Mouse (Mus musculus): ENCODE measurements at regions not wholly inside any gene's neighbourhood (a gene's known extent, or its start where the extent isn't known, plus 50 kb on each side); places are given as distances from the start of the nearest gene placed in this dataset.

- Histone ChIP-seq H3K27me3 (replicated peaks; ENCODE audit: control insufficient read depth, insufficient read depth, low read length) (no peaks in the 10 kb centered on the region), H3K4me3 (ENCODE audit: low read depth, low read length) (no peak overlapping the region), H3K36me3 (ENCODE audit: control insufficient read depth, insufficient read depth, low read length) (no peaks in the 10 kb centered on the region), H3K9ac (ENCODE audit: low read depth, low read length) (no peak overlapping the region), H3K27ac (ENCODE audit: low read depth, low read length) (no peak overlapping the region), H3K4me2 (no peak overlapping the region), H3K4me1 (replicated peaks; ENCODE audit: control insufficient read depth, insufficient read depth, low read length) (peaks cover 13% of the 10 kb centered on the region), H3K9me3 (ENCODE audit: control insufficient read depth, low read length) (no peaks in the 10 kb centered on the region)
- ATAC-seq (replicated peaks; ENCODE audit: low FRiP score), result no peak
- no peak for DNase-seq (ENCODE audit: low spot score)
- WGBS, result 76% methylated on average over 6 of the region's 6 CpGs
Observed at GRCm38 (mm10) chr17:3248875-3249274, 77.5 kb upstream of the Tiam2 start.

DNA sequence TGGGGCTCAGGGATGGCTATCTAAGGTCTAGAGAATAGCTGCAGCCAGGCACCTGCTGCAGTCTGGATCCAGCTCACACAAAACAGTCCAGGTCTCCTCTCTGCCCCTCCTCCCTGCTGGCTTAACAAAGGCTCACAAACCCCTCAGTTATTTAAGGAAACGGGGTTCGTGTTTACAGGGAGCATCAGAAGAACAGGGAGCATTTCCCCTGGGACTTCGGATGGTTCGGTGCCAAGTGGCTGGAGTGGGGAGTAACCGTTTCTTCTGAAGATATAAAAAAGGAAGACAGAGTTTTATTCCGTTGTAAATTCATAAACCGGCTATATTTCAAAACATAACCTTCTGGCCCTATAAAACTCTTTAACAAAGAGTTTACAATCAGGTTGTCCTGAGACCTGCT, 77.1 kb upstream of the Tiam2 start:
- Histone ChIP-seq H3K27ac (ENCODE audit: low read depth, low read length) (no peak overlapping the region), H3K9me3 (ENCODE audit: control insufficient read depth, low read length) (no peaks in the 10 kb centered on the region), H3K4me3 (ENCODE audit: low read depth, low read length) (no peak overlapping the region), H3K36me3 (ENCODE audit: control insufficient read depth, insufficient read depth, low read length) (no peaks in the 10 kb centered on the region), H3K27me3 (replicated peaks; ENCODE audit: control insufficient read depth, insufficient read depth, low read length) (no peaks in the 10 kb centered on the region), H3K4me2 (no peak overlapping the region), H3K9ac (ENCODE audit: low read depth, low read length) (no peak overlapping the region), H3K4me1 (replicated peaks; ENCODE audit: control insufficient read depth, insufficient read depth, low read length) (peaks cover 13% of the 10 kb centered on the region)
- 85% methylated on average over 7 of the region's 7 CpGs for WGBS
- no peak for ATAC-seq (replicated peaks; ENCODE audit: low FRiP score)
- no peak for DNase-seq (ENCODE audit: low spot score)

DNA sequence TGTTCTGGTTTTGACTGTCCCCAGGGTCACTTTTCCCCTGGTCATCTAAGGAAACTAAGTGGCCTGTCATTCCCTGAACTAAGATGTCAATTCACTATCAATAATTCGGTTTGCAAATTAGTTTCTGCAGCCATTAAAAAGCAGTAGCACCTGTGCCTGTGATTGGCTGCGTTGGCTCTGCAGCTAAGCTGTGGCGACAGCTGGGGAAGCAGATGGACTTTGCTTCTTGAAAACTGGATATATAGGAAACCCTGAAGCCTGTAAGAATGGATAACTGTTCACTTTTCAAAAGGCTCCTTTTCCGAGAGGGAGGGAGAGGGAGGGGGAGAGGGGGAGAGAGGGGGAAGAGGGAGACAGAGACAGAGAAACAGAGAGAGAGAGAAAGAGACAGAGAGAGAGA, 75.2 kb upstream of the Tiam2 start:
- DNase-seq (ENCODE audit: low spot score), result no peak
- ATAC-seq (replicated peaks; ENCODE audit: low FRiP score), result no peak
- no peak overlapping the region for H3K4me3 ChIP-seq (ENCODE audit: low read depth, low read length)
- 90% methylated on average over 4 of the region's 4 CpGs for WGBS
- no peak overlapping the region for H3K9ac ChIP-seq (ENCODE audit: low read depth, low read length)
- no peaks in the 10 kb centered on the region for H3K27me3 ChIP-seq (replicated peaks; ENCODE audit: control insufficient read depth, insufficient read depth, low read length)
- H3K36me3 ChIP-seq (ENCODE audit: control insufficient read depth, insufficient read depth, low read length), result no peaks in the 10 kb centered on the region
- no peaks in the 10 kb centered on the region for H3K9me3 ChIP-seq (ENCODE audit: control insufficient read depth, low read length)
- no peak overlapping the region for H3K27ac ChIP-seq (ENCODE audit: low read depth, low read length)
- H3K4me2 ChIP-seq, result no peak overlapping the region
- H3K4me1 ChIP-seq (replicated peaks; ENCODE audit: control insufficient read depth, insufficient read depth, low read length), result peaks cover 8% of the 10 kb centered on the region

DNA sequence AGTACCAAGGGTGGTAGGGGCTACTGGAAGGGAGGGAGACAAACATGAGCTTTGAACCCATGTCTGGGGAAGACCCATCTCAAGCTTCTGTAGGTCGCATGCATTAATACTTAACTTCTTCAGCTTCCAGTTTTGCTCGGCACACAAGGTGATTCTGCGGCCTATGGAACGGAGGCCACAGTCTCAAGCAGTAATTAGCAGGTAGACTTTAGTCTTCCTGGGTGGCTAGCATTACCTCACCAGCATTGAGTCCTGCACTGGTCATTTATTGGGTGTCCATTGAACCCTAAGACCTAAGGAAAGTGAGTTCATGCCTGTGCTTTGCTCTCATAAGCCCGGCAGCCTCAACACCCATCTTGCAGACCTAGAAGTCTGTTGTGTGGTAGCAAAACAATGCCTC, 74.4 kb upstream of the Tiam2 start:
- Histone ChIP-seq H3K27ac (ENCODE audit: low read depth, low read length) (no peak overlapping the region), H3K9me3 (ENCODE audit: control insufficient read depth, low read length) (no peaks in the 10 kb centered on the region), H3K9ac (ENCODE audit: low read depth, low read length) (no peak overlapping the region), H3K27me3 (replicated peaks; ENCODE audit: control insufficient read depth, insufficient read depth, low read length) (no peaks in the 10 kb centered on the region), H3K4me1 (replicated peaks; ENCODE audit: control insufficient read depth, insufficient read depth, low read length) (peaks cover under 1% of the 10 kb centered on the region; the same call in 1 of the 2 replicates), H3K4me3 (ENCODE audit: low read depth, low read length) (no peak overlapping the region), H3K36me3 (ENCODE audit: control insufficient read depth, insufficient read depth, low read length) (no peaks in the 10 kb centered on the region), H3K4me2 (no peak overlapping the region)
- no peak for ATAC-seq (replicated peaks; ENCODE audit: low FRiP score)
- DNase-seq (ENCODE audit: low spot score), result no peak
- 91% methylated on average over 5 of the region's 5 CpGs for WGBS

GRCm38 (mm10) chr17:3253508-3254176, 72.7 kb upstream of the Tiam2 start:
- 88% methylated on average over 10 of the region's 10 CpGs for WGBS
- no peak overlapping the region for H3K4me2 ChIP-seq
- no peak for DNase-seq (ENCODE audit: low spot score)
- no peak overlapping the region for H3K9ac ChIP-seq (ENCODE audit: low read depth, low read length)
- H3K4me1 ChIP-seq (replicated peaks; ENCODE audit: control insufficient read depth, insufficient read depth, low read length), result no peaks in the 10 kb centered on the region
- no peak overlapping the region for H3K4me3 ChIP-seq (ENCODE audit: low read depth, low read length)
- no peak overlapping the region for H3K27ac ChIP-seq (ENCODE audit: low read depth, low read length)
- no peaks in the 10 kb centered on the region for H3K27me3 ChIP-seq (replicated peaks; ENCODE audit: control insufficient read depth, insufficient read depth, low read length)
- peak; percentile 54; the same call in 1 of the 2 replicates for ATAC-seq (replicated peaks; ENCODE audit: low FRiP score)
- no peaks in the 10 kb centered on the region for H3K9me3 ChIP-seq (ENCODE audit: control insufficient read depth, low read length)
- no peaks in the 10 kb centered on the region for H3K36me3 ChIP-seq (ENCODE audit: control insufficient read depth, insufficient read depth, low read length)

- H3K27ac ChIP-seq (ENCODE audit: low read depth, low read length), result no peak overlapping the region
- H3K36me3 ChIP-seq (ENCODE audit: control insufficient read depth, insufficient read depth, low read length), result no peaks in the 10 kb centered on the region
- H3K4me3 ChIP-seq (ENCODE audit: low read depth, low read length), result no peak overlapping the region
- ATAC-seq (replicated peaks; ENCODE audit: low FRiP score), result no peak
- 90% methylated on average over 7 of the region's 7 CpGs for WGBS
- H3K4me2 ChIP-seq, result no peak overlapping the region
- no peaks in the 10 kb centered on the region for H3K27me3 ChIP-seq (replicated peaks; ENCODE audit: control insufficient read depth, insufficient read depth, low read length)
- DNase-seq (ENCODE audit: low spot score), result no peak
- no peak overlapping the region for H3K9ac ChIP-seq (ENCODE audit: low read depth, low read length)
- no peaks in the 10 kb centered on the region for H3K4me1 ChIP-seq (replicated peaks; ENCODE audit: control insufficient read depth, insufficient read depth, low read length)
- no peaks in the 10 kb centered on the region for H3K9me3 ChIP-seq (ENCODE audit: control insufficient read depth, low read length)
Observed at GRCm38 (mm10) chr17:3256765-3257164, 69.6 kb upstream of the Tiam2 start.

GRCm38 (mm10) chr17:3258811-3259510, 67.4 kb upstream of the Tiam2 start:
- no peaks in the 10 kb centered on the region for H3K27me3 ChIP-seq (replicated peaks; ENCODE audit: control insufficient read depth, insufficient read depth, low read length)
- no peaks in the 10 kb centered on the region for H3K9me3 ChIP-seq (ENCODE audit: control insufficient read depth, low read length)
- no peak for DNase-seq (ENCODE audit: low spot score)
- no peak for ATAC-seq (replicated peaks; ENCODE audit: low FRiP score)
- H3K36me3 ChIP-seq (ENCODE audit: control insufficient read depth, insufficient read depth, low read length), result no peaks in the 10 kb centered on the region
- no peak overlapping the region for H3K9ac ChIP-seq (ENCODE audit: low read depth, low read length)
- H3K4me1 ChIP-seq (replicated peaks; ENCODE audit: control insufficient read depth, insufficient read depth, low read length), result no peaks in the 10 kb centered on the region
- no peak overlapping the region for H3K4me3 ChIP-seq (ENCODE audit: low read depth, low read length)
- H3K4me2 ChIP-seq, result no peak overlapping the region
- H3K27ac ChIP-seq (ENCODE audit: low read depth, low read length), result no peak overlapping the region
- 91% methylated on average over 9 of the region's 9 CpGs for WGBS

- Histone ChIP-seq H3K9ac (ENCODE audit: low read depth, low read length) (no peak overlapping the region), H3K9me3 (ENCODE audit: control insufficient read depth, low read length) (no peaks in the 10 kb centered on the region), H3K36me3 (ENCODE audit: control insufficient read depth, insufficient read depth, low read length) (no peaks in the 10 kb centered on the region), H3K27ac (ENCODE audit: low read depth, low read length) (no peak overlapping the region), H3K4me1 (replicated peaks; ENCODE audit: control insufficient read depth, insufficient read depth, low read length) (no peaks in the 10 kb centered on the region), H3K4me3 (ENCODE audit: low read depth, low read length) (no peak overlapping the region), H3K27me3 (replicated peaks; ENCODE audit: control insufficient read depth, insufficient read depth, low read length) (no peaks in the 10 kb centered on the region), H3K4me2 (no peak overlapping the region)
- WGBS, result 86% methylated on average over 11 of the region's 11 CpGs
- ATAC-seq (replicated peaks; ENCODE audit: low FRiP score) (no peak), DNase-seq (ENCODE audit: low spot score) (no peak)
Observed at GRCm38 (mm10) chr17:3260796-3261195, 65.6 kb upstream of the Tiam2 start.

Measured in liver, embryonic 11.5 days (tissue).